Mouse (Mus musculus): Measurements from ENCODE around the gene Slpi. TPM values are rescaled to one million over a fixed set of nuclear protein-coding genes. Genes with fewer than 3 reads are reported as not detected.

The Slpi gene
- total and polyA plus RNA-seq, 3 experiments: not detected

DNA sequence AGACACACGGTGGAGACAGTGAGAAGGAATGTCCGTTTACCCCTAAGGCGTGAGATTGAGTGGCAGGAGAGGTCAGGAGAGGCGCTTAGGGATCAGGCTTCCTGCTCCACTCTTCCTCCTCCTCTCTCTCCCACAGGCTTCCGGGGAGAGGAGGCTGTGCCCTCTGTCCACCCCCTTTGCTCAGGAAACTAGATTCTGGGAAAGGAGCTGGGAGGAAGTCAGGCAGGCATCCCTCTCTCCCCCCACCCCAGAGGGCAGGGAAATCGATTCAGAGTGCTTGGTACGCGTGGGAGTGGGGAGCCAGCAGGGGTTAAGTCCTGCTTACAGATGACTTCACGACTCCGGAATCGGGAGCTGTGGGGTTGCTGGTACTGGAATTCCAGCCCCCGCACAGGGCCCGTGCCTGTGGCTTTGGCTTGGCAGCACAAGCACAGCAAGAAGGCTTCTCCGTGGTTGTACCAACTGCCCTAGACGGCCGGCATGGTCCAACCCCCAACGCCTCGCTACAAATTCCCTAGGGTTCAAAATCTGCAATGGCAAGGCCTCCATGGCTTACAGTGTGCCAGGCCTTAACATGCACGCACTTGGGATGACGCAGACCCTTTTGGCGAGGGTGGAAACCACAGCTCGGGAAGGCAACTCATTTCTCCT lies 43.8 kb upstream of the Slpi start:
- no peak for TF ChIP-seq SIN3A (IDR thresholded peaks at IDR 0.05; ENCODE audit: low read length)
- TF ChIP-seq RCOR1 (IDR thresholded peaks at IDR 0.05; ENCODE audit: low read depth, low read length): no peak
- no peak for TF ChIP-seq SMC3 (IDR thresholded peaks at IDR 0.05; ENCODE audit: low read depth, low read length)
- no peak for TF ChIP-seq POLR2AphosphoS5 (IDR thresholded peaks at IDR 0.05; ENCODE audit: borderline replicate concordance, low read depth, low read length)
- no peak for TF ChIP-seq UBTF (IDR thresholded peaks at IDR 0.05; ENCODE audit: borderline replicate concordance, insufficient read depth, low read depth, low read length)
- no peak for TF ChIP-seq CTCF (IDR thresholded peaks at IDR 0.05 in 2 of 3, conservative IDR thresholded peaks at IDR 0.05 in 1 of 3; ENCODE audit: control insufficient read depth in 1 of 3, insufficient read depth in 1 of 3, low read depth in 2 of 3, low read length in 3 of 3, poor library complexity in 1 of 3, severe bottlenecking in 1 of 3)
- TF ChIP-seq BHLHE40 (IDR thresholded peaks at IDR 0.05; ENCODE audit: borderline replicate concordance, low read depth, low read length): no peak
- no peak for TF ChIP-seq POLR2AphosphoS2 (IDR thresholded peaks at IDR 0.05; ENCODE audit: low read length)
- TF ChIP-seq KAT2A (conservative IDR thresholded peaks at IDR 0.05; ENCODE audit: low read depth, low read length): no peak
- no peak for TF ChIP-seq NRF1 (IDR thresholded peaks at IDR 0.05; ENCODE audit: insufficient read depth, low read depth, low read length, poor library complexity, severe bottlenecking)
- no peak for TF ChIP-seq MAZ (IDR thresholded peaks at IDR 0.05; ENCODE audit: low read depth, low read length)
- Histone ChIP-seq H3K4me1 (ENCODE audit: control insufficient read depth in 1 of 2, insufficient read depth in 2 of 2, low read length in 2 of 2) (no peaks in the 10 kb centered on the region), H3K27me3 (ENCODE audit: control insufficient read depth in 1 of 2, insufficient read depth in 2 of 2, low read length in 2 of 2) (peaks cover 9 to 14% of the 10 kb centered on the region in 2 experiments), H3K27ac (ENCODE audit: control insufficient read depth, low read depth, low read length) (no peak overlapping the region), H3K9ac (ENCODE audit: control insufficient read depth, low read depth, low read length, poor library complexity, severe bottlenecking) (no peak overlapping the region), H3K36me3 (ENCODE audit: control insufficient read depth in 1 of 2, insufficient read depth in 2 of 2, low read length in 2 of 2) (no peaks in the 10 kb centered on the region), H3K4me3 (ENCODE audit: control insufficient read depth in 1 of 2, insufficient read depth in 1 of 2, low read depth in 2 of 2, low read length in 2 of 2) (no peak overlapping the region), H3K9me3 (replicated peaks; ENCODE audit: insufficient read depth, low read length) (no peaks in the 10 kb centered on the region), H3K79me2 (ENCODE audit: control insufficient read depth, insufficient read depth, low read length, poor library complexity) (no peaks in the 10 kb centered on the region)
- DNase-seq (ENCODE audit: low read depth, low spot score): no peak

DNA sequence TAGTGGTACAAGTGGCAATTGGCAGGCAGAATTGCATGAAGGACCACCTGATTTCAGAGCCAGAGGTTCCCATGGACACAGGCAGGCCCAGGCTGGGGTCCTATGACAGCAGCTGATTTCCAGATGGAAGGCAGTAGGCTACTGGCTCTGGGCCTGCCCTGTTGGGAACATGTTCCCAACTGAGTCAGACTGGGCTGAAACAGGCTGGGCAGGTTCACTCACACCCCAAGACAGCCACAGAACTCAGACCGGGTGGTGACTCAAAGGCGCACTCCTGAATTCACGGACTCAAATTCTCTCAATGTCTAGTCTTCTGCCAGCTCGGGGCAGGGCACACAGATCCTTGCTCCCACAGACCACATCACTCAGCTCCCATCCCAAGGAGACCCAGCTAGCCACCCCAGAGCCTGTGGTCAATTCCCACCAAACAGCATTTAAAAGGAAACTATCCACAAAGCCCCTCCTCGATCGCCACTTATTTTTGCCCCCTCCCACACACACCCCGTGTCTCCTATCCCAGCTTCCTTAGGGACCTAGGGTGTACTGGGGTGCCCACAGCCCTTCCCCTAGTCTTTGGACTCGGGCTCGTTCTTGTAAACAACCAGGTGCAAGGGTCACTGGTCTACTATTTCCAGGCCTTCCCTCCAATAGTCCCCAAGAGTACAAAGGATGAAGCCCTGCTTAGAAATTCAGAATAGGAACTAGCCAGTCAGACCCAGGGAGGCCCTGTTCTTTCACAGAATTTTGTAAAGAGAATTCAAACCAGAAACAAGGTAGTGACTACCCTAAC lies 43.0 kb upstream of the Slpi start:
- no peak overlapping the region for H3K9ac ChIP-seq (ENCODE audit: control insufficient read depth, low read depth, low read length, poor library complexity, severe bottlenecking)
- no peak overlapping the region for H3K4me3 ChIP-seq (ENCODE audit: control insufficient read depth in 1 of 2, insufficient read depth in 1 of 2, low read depth in 2 of 2, low read length in 2 of 2)
- H3K36me3 ChIP-seq (ENCODE audit: control insufficient read depth in 1 of 2, insufficient read depth in 2 of 2, low read length in 2 of 2): no peaks in the 10 kb centered on the region
- no peaks in the 10 kb centered on the region for H3K4me1 ChIP-seq (ENCODE audit: control insufficient read depth in 1 of 2, insufficient read depth in 2 of 2, low read length in 2 of 2)
- H3K27ac ChIP-seq (ENCODE audit: control insufficient read depth, low read depth, low read length): no peak overlapping the region
- no peaks in the 10 kb centered on the region for H3K79me2 ChIP-seq (ENCODE audit: control insufficient read depth, insufficient read depth, low read length, poor library complexity)
- peaks cover 5 to 16% of the 10 kb centered on the region in 2 experiments for H3K27me3 ChIP-seq (ENCODE audit: control insufficient read depth in 1 of 2, insufficient read depth in 2 of 2, low read length in 2 of 2)
- no peak for TF ChIP-seq ZKSCAN1 (IDR thresholded peaks at IDR 0.05; ENCODE audit: low read depth, low read length)
- no peak for TF ChIP-seq CTCF (IDR thresholded peaks at IDR 0.05 in 2 of 3, conservative IDR thresholded peaks at IDR 0.05 in 1 of 3; ENCODE audit: control insufficient read depth in 1 of 3, insufficient read depth in 1 of 3, low read depth in 2 of 3, low read length in 3 of 3, poor library complexity in 1 of 3, severe bottlenecking in 1 of 3)
- TF ChIP-seq CHD1 (IDR thresholded peaks at IDR 0.05; ENCODE audit: low read depth, low read length): no peak
- TF ChIP-seq USF2 (IDR thresholded peaks at IDR 0.05; ENCODE audit: borderline replicate concordance in 1 of 2, insufficient read depth in 1 of 2, low read depth in 1 of 2, low read length in 2 of 2): no peak
- TF ChIP-seq NRF1 (IDR thresholded peaks at IDR 0.05; ENCODE audit: insufficient read depth, low read depth, low read length, poor library complexity, severe bottlenecking): no peak
- TF ChIP-seq TCF12 (IDR thresholded peaks at IDR 0.05; ENCODE audit: low read depth, low read length): no peak
- TF ChIP-seq ZC3H11A (IDR thresholded peaks at IDR 0.05; ENCODE audit: low read depth, low read length): no peak
- TF ChIP-seq USF1 (IDR thresholded peaks at IDR 0.05; ENCODE audit: low read depth, low read length): no peak
- no peaks in the 10 kb centered on the region for H3K9me3 ChIP-seq (replicated peaks; ENCODE audit: insufficient read depth, low read length)
- no peak for DNase-seq (ENCODE audit: low read depth, low spot score)

All from MEL (cell line).